Mouse (Mus musculus): ENCODE results near the gene Eri3. TPM values are rescaled to one million over a fixed set of nuclear protein-coding genes. Genes with fewer than 3 reads are reported as not detected.

Gene Eri3
- polyA plus RNA-seq (2012; ENCODE audit: low replicate concordance) = 138 and 288 TPM in 2 replicates

DNA sequence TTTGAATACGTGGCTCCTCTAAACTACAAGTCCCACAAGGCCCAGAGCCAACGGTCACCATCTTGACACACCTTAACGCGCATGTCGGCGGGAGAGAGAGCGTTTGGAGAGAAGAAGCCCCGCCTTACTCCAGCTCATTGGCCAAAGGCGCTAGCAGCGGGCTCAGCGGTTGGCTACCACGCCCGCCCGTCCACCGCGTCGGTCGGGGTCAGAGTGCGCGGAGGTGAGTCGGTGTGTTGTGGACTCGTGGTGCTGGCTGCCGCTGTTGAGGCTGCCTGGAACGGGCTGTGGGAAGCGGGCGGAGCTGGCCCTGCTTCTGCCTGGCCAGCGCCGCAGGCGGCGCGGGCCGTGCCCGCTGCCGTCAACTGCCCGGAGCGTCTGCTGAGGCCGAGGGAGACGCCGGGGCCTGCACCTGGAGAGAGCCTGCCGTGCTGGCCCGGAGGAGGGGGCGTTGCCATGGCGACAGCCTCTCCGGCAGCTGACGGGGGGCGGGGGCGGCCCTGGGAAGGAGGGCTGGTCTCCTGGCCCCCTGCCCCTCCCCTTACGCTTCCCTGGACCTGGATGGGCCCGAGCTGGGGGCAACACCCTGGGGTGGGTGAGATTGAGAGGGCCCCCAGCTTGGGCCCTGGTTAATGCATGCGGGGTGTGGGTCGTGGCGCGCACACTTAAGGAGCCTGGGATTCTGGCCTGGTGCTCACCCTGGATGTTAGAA, at the start of gene Eri3:
Eri3 (plus strand) TSS at position 226 of the 712 bp plus-strand sequence.

DNA sequence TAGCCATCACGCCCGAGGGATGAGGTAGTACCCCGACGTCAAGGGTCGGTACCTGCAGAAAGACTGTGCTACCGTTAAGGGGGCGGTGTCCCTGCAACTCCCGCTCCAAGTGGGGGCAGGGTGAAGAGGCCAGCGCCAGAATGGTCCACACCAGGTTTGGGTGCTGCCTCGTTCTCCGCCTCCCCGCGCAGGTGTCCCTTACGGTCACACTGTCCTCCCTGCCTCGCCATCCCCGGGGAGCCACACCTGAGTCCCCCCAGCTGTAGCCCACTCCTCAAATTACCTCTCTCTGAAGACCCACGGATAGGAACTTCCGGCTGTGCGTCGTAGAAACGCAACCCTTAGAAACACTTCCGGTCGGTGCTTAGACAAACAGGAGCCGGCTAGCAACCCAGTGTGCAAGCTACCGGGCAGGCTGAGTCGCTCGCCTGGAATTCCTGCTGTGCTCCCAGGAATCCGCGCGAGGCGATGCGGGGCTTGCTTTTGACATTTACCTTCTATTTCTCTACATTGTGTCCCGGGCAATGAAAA, 131.8 kb downstream of the Eri3 start, which contains the start of gene Dmap1:
Dmap1 (minus strand) TSS at position 343 of the 531 bp plus-strand sequence.

Other genes starting within 250 kb of the Eri3 start
- gene Rnf220, start 53.3 kb upstream of the Eri3 start, polyA plus RNA-seq (2012; ENCODE audit: low replicate concordance) = 74.9 and 85.0 TPM in 2 replicates
- gene Dmap1, start 131.9 kb downstream of the Eri3 start, polyA plus RNA-seq (2012; ENCODE audit: low replicate concordance) = 24.4 and 26.2 TPM in 2 replicates
- not detected in 2 replicates for gene Gm12845, start 174.0 kb downstream of the Eri3 start, polyA plus RNA-seq (2012; ENCODE audit: low replicate concordance)
- gene Klf17, start 215.3 kb downstream of the Eri3 start, polyA plus RNA-seq (2012; ENCODE audit: low replicate concordance) = not detected in 2 replicates